Mouse (Mus musculus) forebrain, postnatal 0 days (tissue): ENCODE measurements around the gene Mxra8. TPM values are rescaled to one million over a fixed set of nuclear protein-coding genes. Genes with fewer than 3 reads are reported as not detected.
A peak's percentile ranks its signal among the peaks of the same experiment; 100 is the strongest.

ENCODE experiments used
- ATAC-seq: fragments of 200-750 bp; cut with Nextera tagmentation; 2 replicates; pipeline ENCODE4 v1.8.0; 2017; ENCODE audit warnings: mild to moderate bottlenecking, moderate library complexity
- DNase-seq: peaks from one replicate; pipeline ENCODE4 v3.0.0-alpha.2; 2015
- H3K27ac ChIP-seq: fragments of 300-500 bp; sonication (generic); 2 replicates; pipeline ENCODE4 v1.5.1; 2014; ENCODE audit warnings: low read depth, mild to moderate bottlenecking, antibody characterized with exemption, low read length, moderate library complexity, mixed read lengths
- H3K27me3 ChIP-seq: fragments of 300-500 bp; sonication (generic); 2 replicates; pipeline ENCODE4 v1.6.1; 2014; ENCODE audit warnings: mild to moderate bottlenecking, low read length, mixed read lengths; ENCODE audit not compliant: insufficient read depth
- H3K36me3 ChIP-seq: fragments of 300-500 bp; sonication (generic); 2 replicates; pipeline ENCODE4 v1.6.1; 2014; ENCODE audit warnings: mild to moderate bottlenecking, moderate library complexity; ENCODE audit not compliant: insufficient read depth
- H3K4me1 ChIP-seq: fragments of 300-500 bp; sonication (generic); 2 replicates; pipeline ENCODE4 v1.6.1; 2014; ENCODE audit warnings: antibody characterized with exemption; ENCODE audit not compliant: insufficient read depth
- H3K4me2 ChIP-seq: fragments of 300-500 bp; sonication (generic); 2 replicates; pipeline ENCODE4 v1.6.1; 2014; ENCODE audit warnings: low read depth, mild to moderate bottlenecking, moderate library complexity
- H3K4me3 ChIP-seq: fragments of 300-500 bp; sonication (generic); 2 replicates; pipeline ENCODE4 v1.5.1; 2014; ENCODE audit warnings: low read depth, low read length, mixed read lengths
- H3K9ac ChIP-seq: fragments of 300-500 bp; sonication (generic); 2 replicates; pipeline ENCODE4 v1.6.1; 2014; ENCODE audit warnings: mild to moderate bottlenecking
- H3K9me3 ChIP-seq: fragments of 300-500 bp; sonication (generic); 2 replicates; pipeline ENCODE4 v1.6.1; 2016; ENCODE audit warnings: low read length
- CTCF ChIP-seq: sonication (generic); IDR thresholded peaks from 2 replicates; pipeline ENCODE4 v1.5.1; 2016; ENCODE audit warnings: antibody characterized with exemption, control low read depth, low read depth
- WGBS: fragments of 180-500 bp; shearing (Covaris S2); extraction: QIAGEN DNeasy Blood & Tissue Kit; methylation state at CpG from one replicate; pipeline ENCODE4 v1.1.7; 2014; 5-methylcytosine and 5-hydroxymethylcytosine counted together
- polyA plus RNA-seq: library from polyadenylated mRNA; unstranded; fragments of >200 nt; fragmentation: Nextera tagmentation; extraction: Ambion mirVana; gene quantifications from 2 replicates; pipeline ENCODE4 v1.2.1, GENCODE M21; 2015
- total RNA-seq: library from RNA; depleted of rRNA; stranded (reverse); fragments of >200 nt; gene quantifications from 2 replicates; pipeline ENCODE4 v1.2.3, GENCODE M21; 2014

Mxra8 gene
- total and polyA plus RNA-seq, 2 experiments from 2014 or later = 30.5 to 35.9 TPM

- ATAC-seq (no peak), DNase-seq (no peak)
- TF ChIP-seq CTCF = no peak
- Histone ChIP-seq H3K27me3 (no peaks in the 10 kb centered on the region), H3K27ac (no peak overlapping the region), H3K4me1 (peaks cover 4% of the 10 kb centered on the region; the same call in 1 of the 2 replicates), H3K9me3 (no peaks in the 10 kb centered on the region), H3K4me3 (no peak overlapping the region), H3K9ac (no peak overlapping the region), H3K36me3 (0 out of 2 replicates have a peak, but pooled peaks cover 4% of the 10 kb centered on the region), H3K4me2 (no peak overlapping the region)
- WGBS = 42% methylated on average over 38 of the region's 38 CpGs
Observed at GRCm38 (mm10) chr4:155841651-155842270, 2.3 kb downstream of the Mxra8 start.

- no peak overlapping the region for H3K9ac ChIP-seq
- no peaks in the 10 kb centered on the region for H3K9me3 ChIP-seq
- no peak overlapping the region for H3K27ac ChIP-seq
- TF ChIP-seq CTCF = no peak
- WGBS = 96% methylated on average over 5 of the region's 5 CpGs
- no peak for ATAC-seq
- H3K4me1 ChIP-seq = peaks cover 8% of the 10 kb centered on the region
- H3K4me2 ChIP-seq = no peak overlapping the region
- no peak overlapping the region for H3K4me3 ChIP-seq
- no peak for DNase-seq
- H3K27me3 ChIP-seq = no peaks in the 10 kb centered on the region
- H3K36me3 ChIP-seq = 0 out of 2 replicates have a peak, but pooled peaks cover 4% of the 10 kb centered on the region
Observed at GRCm38 (mm10) chr4:155843231-155843630, 3.8 kb downstream of the Mxra8 start.

DNA sequence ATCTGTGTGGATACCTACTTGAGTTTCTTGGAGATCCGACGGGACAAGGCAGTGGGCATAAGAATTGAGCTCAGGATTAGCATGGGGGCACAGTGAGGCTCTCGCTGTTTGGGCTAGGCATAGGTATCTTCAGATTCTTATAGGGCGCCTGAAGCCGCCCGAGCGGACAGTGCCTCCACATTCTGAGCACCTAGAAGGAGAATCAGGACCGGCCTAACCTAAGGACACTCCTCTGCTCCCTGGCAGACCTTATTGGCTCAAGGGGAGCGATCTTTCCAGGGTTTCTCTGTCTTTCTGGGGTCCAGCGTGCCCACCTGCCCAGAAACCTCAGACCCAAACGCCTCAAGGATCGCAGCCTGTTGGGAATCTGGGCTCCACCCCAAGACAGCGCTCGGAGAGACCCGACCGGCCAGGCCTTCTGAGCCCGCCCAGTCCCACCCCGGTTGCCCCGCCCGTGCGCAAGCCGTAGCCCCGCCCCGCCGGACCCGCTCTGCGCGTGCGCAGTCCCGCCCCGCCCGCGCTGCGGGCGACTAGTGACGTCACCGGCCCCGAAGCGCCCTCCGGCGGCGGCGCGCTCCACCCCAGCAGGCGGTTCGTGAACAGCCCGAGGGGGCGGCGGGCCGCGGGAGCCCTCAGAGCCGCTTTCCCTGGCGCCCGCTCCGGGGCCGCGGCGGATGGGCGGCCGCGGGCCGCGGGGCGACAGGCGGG lies 7.5 kb downstream of the Mxra8 start, which contains the start of gene Dvl1:
Dvl1 (plus strand) TSS at position 532 of the 708 bp plus-strand sequence.
- WGBS = 4% methylated on average over 54 of the region's 65 CpGs
- peak; percentile 97 for DNase-seq
- peak within 1 kb of the TSS; percentile 92 for H3K9ac ChIP-seq
- peaks cover 23% of the 10 kb centered on the region for H3K4me1 ChIP-seq
- peak; percentile 89 for ATAC-seq
- no peaks in the 10 kb centered on the region for H3K27me3 ChIP-seq
- H3K4me3 ChIP-seq = peak within 1 kb of the TSS; percentile 93
- H3K4me2 ChIP-seq = peak within 1 kb of the TSS; percentile 88
- peak within 1 kb of the TSS; percentile 82 for H3K27ac ChIP-seq
- peak; percentile 61 for TF ChIP-seq CTCF
- H3K9me3 ChIP-seq = no peaks in the 10 kb centered on the region
- H3K36me3 ChIP-seq = 0 out of 2 replicates have a peak, but pooled peaks cover 4% of the 10 kb centered on the region

GRCm38 (mm10) chr4:155847591-155848352 lies 8.3 kb downstream of the Mxra8 start:
- H3K27ac ChIP-seq = peak overlapping the region; percentile 82
- DNase-seq = peak; percentile 41
- peak overlapping the region; percentile 93 for H3K4me3 ChIP-seq
- peak; percentile 19 for ATAC-seq
- peak overlapping the region; percentile 92 for H3K9ac ChIP-seq
- TF ChIP-seq CTCF = no peak; the same call in 1 of the 2 replicates
- H3K36me3 ChIP-seq = no peaks in the 10 kb centered on the region
- peaks cover 23% of the 10 kb centered on the region for H3K4me1 ChIP-seq
- H3K4me2 ChIP-seq = peak overlapping the region; percentile 88
- 1% methylated on average over 63 of the region's 69 CpGs for WGBS
- H3K9me3 ChIP-seq = no peaks in the 10 kb centered on the region
- no peaks in the 10 kb centered on the region for H3K27me3 ChIP-seq

DNA sequence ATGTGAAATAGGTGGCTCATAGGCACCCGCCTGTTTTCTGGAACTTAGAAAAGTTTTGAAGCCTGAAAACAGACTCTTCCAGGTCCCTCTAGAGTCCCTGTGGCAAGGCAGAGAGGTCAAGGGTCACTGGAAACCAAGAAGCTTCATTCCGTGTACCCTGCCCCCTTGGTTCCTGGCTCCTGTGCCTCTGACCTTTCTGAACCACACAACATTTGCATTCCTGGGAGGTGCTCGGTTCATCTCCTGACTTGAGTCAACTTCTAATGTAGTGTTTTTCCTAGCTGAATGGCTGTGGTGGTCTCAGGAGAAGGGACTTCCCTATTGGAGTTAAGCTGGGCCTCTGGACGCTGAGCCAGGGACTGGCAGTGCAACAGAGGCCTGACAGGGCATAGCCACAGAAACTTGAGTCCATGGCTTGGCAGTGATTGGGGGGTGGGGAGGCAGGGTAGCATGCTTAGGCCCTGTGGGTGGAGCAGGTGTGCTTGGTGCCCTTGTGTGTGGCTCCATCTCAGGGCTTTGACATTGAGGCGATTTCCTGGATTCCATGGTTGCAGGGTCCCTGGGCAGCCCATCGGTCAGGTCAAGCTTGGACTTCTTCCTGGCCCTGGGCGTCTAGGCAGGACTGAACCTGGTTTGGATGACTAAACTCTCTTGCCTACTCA lies 9.1 kb downstream of the Mxra8 start:
- no peak for DNase-seq
- WGBS = 61% methylated on average over 7 of the region's 7 CpGs
- H3K27ac ChIP-seq = no peak overlapping the region
- H3K4me3 ChIP-seq = peak overlapping the region; percentile 93
- ATAC-seq = no peak
- peak overlapping the region; percentile 88 for H3K4me2 ChIP-seq
- H3K9ac ChIP-seq = peak overlapping the region; percentile 92; the same call in 1 of the 2 replicates
- TF ChIP-seq CTCF = no peak
- no peaks in the 10 kb centered on the region for H3K9me3 ChIP-seq
- H3K4me1 ChIP-seq = peaks cover 23% of the 10 kb centered on the region
- no peaks in the 10 kb centered on the region for H3K27me3 ChIP-seq
- H3K36me3 ChIP-seq = no peaks in the 10 kb centered on the region

- H3K4me2 ChIP-seq = peak overlapping the region; percentile 88; the same call in 1 of the 2 replicates
- 84% methylated on average over 2 of the region's 2 CpGs for whole genome bisulfite sequencing
- no peak for ATAC-seq
Observed at GRCm38 (mm10) chr4:155849391-155849790, 9.9 kb downstream of the Mxra8 start.

More at GRCm38 (mm10) chr4:155849391-155849790, 9.9 kb downstream of the Mxra8 start:
- Histone ChIP-seq H3K27ac (no peak overlapping the region), H3K36me3 (0 out of 2 replicates have a peak, but pooled peaks cover 6% of the 10 kb centered on the region), H3K9ac (no peak overlapping the region), H3K4me3 (no peak overlapping the region), H3K9me3 (no peaks in the 10 kb centered on the region), H3K4me1 (peaks cover 23% of the 10 kb centered on the region), H3K27me3 (no peaks in the 10 kb centered on the region)
- DNase-seq = no peak
- TF ChIP-seq CTCF = no peak
